Mouse (Mus musculus) forebrain, postnatal 0 days (tissue): ENCODE measurements at regions not wholly inside any gene's neighbourhood (a gene's known extent, or its start where the extent isn't known, plus 50 kb on each side); places are given as distances from the start of the nearest gene placed in this dataset.

ENCODE experiments used
- ATAC-seq: fragments of 200-750 bp; cut with Nextera tagmentation; 2 replicates; pipeline ENCODE4 v1.8.0; 2017; ENCODE audit warnings: mild to moderate bottlenecking, moderate library complexity
- DNase-seq: peaks from one replicate; pipeline ENCODE4 v3.0.0-alpha.2; 2015
- H3K27ac ChIP-seq: fragments of 300-500 bp; sonication (generic); 2 replicates; pipeline ENCODE4 v1.5.1; 2014; ENCODE audit warnings: low read depth, mild to moderate bottlenecking, antibody characterized with exemption, low read length, moderate library complexity, mixed read lengths
- H3K27me3 ChIP-seq: fragments of 300-500 bp; sonication (generic); 2 replicates; pipeline ENCODE4 v1.6.1; 2014; ENCODE audit warnings: mild to moderate bottlenecking, low read length, mixed read lengths; ENCODE audit not compliant: insufficient read depth
- H3K36me3 ChIP-seq: fragments of 300-500 bp; sonication (generic); 2 replicates; pipeline ENCODE4 v1.6.1; 2014; ENCODE audit warnings: mild to moderate bottlenecking, moderate library complexity; ENCODE audit not compliant: insufficient read depth
- H3K4me1 ChIP-seq: fragments of 300-500 bp; sonication (generic); 2 replicates; pipeline ENCODE4 v1.6.1; 2014; ENCODE audit warnings: antibody characterized with exemption; ENCODE audit not compliant: insufficient read depth
- H3K4me2 ChIP-seq: fragments of 300-500 bp; sonication (generic); 2 replicates; pipeline ENCODE4 v1.6.1; 2014; ENCODE audit warnings: low read depth, mild to moderate bottlenecking, moderate library complexity
- H3K4me3 ChIP-seq: fragments of 300-500 bp; sonication (generic); 2 replicates; pipeline ENCODE4 v1.5.1; 2014; ENCODE audit warnings: low read depth, low read length, mixed read lengths
- H3K9ac ChIP-seq: fragments of 300-500 bp; sonication (generic); 2 replicates; pipeline ENCODE4 v1.6.1; 2014; ENCODE audit warnings: mild to moderate bottlenecking
- H3K9me3 ChIP-seq: fragments of 300-500 bp; sonication (generic); 2 replicates; pipeline ENCODE4 v1.6.1; 2016; ENCODE audit warnings: low read length
- CTCF ChIP-seq: sonication (generic); IDR thresholded peaks from 2 replicates; pipeline ENCODE4 v1.5.1; 2016; ENCODE audit warnings: antibody characterized with exemption, control low read depth, low read depth
- WGBS: fragments of 180-500 bp; shearing (Covaris S2); extraction: QIAGEN DNeasy Blood & Tissue Kit; methylation state at CpG from one replicate; pipeline ENCODE4 v1.1.7; 2014; 5-methylcytosine and 5-hydroxymethylcytosine counted together

DNA sequence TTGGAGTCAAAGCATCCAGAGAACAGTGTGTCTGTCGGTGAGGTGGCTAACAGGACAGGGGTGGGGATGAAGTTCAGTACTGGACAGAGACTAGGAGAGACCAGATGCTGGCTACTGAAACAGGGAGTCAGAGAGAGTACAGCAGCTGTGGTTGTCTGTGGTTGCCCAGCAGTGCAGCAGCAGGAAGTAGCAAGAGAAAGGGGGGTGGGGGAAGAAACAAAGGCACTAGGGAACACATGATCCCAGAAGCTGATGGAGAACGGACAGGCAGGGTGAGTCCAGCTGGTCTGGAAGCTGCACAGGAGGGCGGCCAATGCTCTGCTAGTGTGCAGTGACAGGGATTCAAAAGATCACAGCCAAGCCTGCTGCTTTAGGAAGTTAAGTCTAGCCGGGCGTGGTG is 115.7 kb upstream of the Prr23a1 start:
- Histone ChIP-seq H3K27me3 (no peaks in the 10 kb centered on the region), H3K4me2 (no peak overlapping the region), H3K4me1 (no peaks in the 10 kb centered on the region), H3K4me3 (no peak overlapping the region), H3K36me3 (no peaks in the 10 kb centered on the region), H3K9me3 (no peaks in the 10 kb centered on the region), H3K27ac (no peak overlapping the region), H3K9ac (no peak overlapping the region)
- TF ChIP-seq CTCF, result no peak
- DNase-seq, result no peak
- WGBS, result 58% methylated on average over 5 of the region's 5 CpGs
- ATAC-seq, result no peak

DNA sequence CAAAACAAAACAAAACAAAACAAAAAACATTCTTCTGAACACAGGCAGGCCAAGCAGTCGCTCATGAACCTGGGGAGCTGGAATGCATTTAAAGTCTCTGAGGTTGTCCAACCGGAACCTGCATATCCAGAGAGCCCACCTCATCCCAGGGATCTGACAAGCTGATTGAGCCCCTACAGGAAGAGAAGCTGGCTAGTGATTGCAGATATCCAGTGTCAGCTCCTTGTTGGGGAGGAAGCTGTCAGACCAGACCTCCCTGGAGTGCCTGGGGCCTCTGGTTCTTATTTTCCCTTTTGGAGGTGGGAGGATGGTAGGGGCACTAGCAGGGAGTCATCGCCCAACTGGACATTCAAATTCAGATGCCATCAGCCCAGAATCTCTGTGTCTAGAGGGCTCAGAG is 119.4 kb upstream of the Prr23a1 start:
- Histone ChIP-seq H3K4me3 (no peak overlapping the region), H3K9ac (no peak overlapping the region), H3K27me3 (no peaks in the 10 kb centered on the region), H3K9me3 (no peaks in the 10 kb centered on the region), H3K4me1 (no peaks in the 10 kb centered on the region), H3K4me2 (no peak overlapping the region), H3K27ac (no peak overlapping the region), H3K36me3 (no peaks in the 10 kb centered on the region)
- TF ChIP-seq CTCF, result no peak
- WGBS, result 86% methylated on average over 3 of the region's 3 CpGs
- no peak for DNase-seq
- ATAC-seq, result no peak

DNA sequence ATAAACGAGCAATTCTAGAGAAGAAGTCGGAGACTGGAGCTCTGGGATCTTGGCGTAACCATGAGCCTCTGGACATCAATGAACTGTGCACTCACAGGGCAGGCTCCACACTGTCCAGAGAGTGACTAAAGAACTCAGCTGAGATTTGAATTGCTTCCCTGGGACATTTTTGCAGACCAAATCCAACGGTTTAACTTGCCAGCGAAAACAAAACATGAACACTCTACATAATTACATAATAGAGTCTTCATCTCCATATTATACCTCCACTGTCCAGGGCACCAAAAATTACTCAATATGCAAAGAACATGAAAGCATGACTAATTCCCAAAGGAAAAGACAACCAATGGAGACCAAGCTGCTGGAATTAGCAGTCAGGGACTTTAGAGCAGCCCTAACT is 119.9 kb upstream of the Mrps22 start:
- H3K27ac ChIP-seq, result no peak overlapping the region
- H3K9me3 ChIP-seq, result no peaks in the 10 kb centered on the region
- no peak for TF ChIP-seq CTCF
- no peak overlapping the region for H3K4me2 ChIP-seq
- H3K9ac ChIP-seq, result no peak overlapping the region
- no peaks in the 10 kb centered on the region for H3K36me3 ChIP-seq
- H3K4me1 ChIP-seq, result no peaks in the 10 kb centered on the region
- 87% methylated on average over 5 of the region's 5 CpGs for WGBS
- no peaks in the 10 kb centered on the region for H3K27me3 ChIP-seq
- no peak overlapping the region for H3K4me3 ChIP-seq
- DNase-seq (no peak), ATAC-seq (no peak)

GRCm38 (mm10) chr9:98717701-98718270 is 116.3 kb upstream of the Mrps22 start:
- 83% methylated on average over 11 of the region's 11 CpGs for WGBS
- H3K27me3 ChIP-seq, result no peaks in the 10 kb centered on the region
- no peaks in the 10 kb centered on the region for H3K36me3 ChIP-seq
- H3K27ac ChIP-seq, result no peak overlapping the region
- H3K9me3 ChIP-seq, result no peaks in the 10 kb centered on the region
- H3K4me2 ChIP-seq, result no peak overlapping the region
- no peak for TF ChIP-seq CTCF
- ATAC-seq (no peak), DNase-seq (no peak)
- no peak overlapping the region for H3K9ac ChIP-seq
- H3K4me1 ChIP-seq, result no peaks in the 10 kb centered on the region
- H3K4me3 ChIP-seq, result no peak overlapping the region

DNA sequence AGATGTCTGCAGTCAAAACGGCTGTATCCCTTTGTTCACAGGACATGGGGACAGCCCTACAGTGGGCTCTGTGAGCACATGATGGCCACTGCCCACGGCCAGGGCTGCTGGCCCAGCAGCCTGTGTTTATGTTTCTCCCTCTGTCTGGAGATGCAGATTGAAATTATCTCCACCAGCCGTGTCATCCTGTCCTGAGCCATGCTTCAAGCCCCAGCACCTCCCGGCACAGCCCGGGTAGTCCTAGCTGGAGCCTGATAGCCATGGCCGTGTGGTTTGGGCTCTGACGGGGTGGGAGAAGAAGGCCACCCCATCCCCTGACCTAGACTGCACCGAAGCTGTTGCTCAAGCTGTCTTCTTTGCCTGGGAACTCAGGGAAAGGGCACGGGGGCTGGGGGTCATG is 113.2 kb upstream of the Mrps22 start:
- TF ChIP-seq CTCF, result no peak
- H3K4me3 ChIP-seq, result no peak overlapping the region
- H3K9me3 ChIP-seq, result no peaks in the 10 kb centered on the region
- H3K27me3 ChIP-seq, result no peaks in the 10 kb centered on the region
- ATAC-seq, result no peak
- WGBS, result 88% methylated on average over 9 of the region's 9 CpGs
- no peaks in the 10 kb centered on the region for H3K4me1 ChIP-seq
- H3K36me3 ChIP-seq, result no peaks in the 10 kb centered on the region
- no peak for DNase-seq
- H3K4me2 ChIP-seq, result no peak overlapping the region
- H3K27ac ChIP-seq, result no peak overlapping the region
- no peak overlapping the region for H3K9ac ChIP-seq

DNA sequence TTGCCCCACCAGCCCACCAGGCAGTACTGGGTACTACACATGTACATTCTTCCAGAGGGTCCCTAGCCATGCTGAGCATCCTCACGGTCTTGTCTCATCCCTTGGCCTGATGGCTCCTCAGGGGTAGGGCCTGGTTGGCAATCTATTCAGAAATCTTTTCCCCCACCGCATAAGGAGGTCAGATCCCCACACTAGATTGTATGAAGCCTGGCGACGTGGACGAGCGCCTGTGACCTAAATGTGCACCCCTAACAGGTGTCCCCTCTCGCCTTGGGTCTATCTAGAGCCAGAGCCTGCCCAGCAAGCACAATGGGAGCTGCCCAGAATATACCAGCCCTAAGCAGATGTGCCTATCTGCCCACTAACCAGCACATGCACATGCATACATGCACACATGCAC is 111.4 kb upstream of the Mrps22 start:
- H3K27me3 ChIP-seq, result no peaks in the 10 kb centered on the region
- no peak overlapping the region for H3K27ac ChIP-seq
- TF ChIP-seq CTCF, result no peak
- no peak overlapping the region for H3K9ac ChIP-seq
- WGBS, result 93% methylated on average over 7 of the region's 7 CpGs
- DNase-seq, result no peak
- H3K4me2 ChIP-seq, result no peak overlapping the region
- no peaks in the 10 kb centered on the region for H3K9me3 ChIP-seq
- ATAC-seq, result no peak
- no peaks in the 10 kb centered on the region for H3K36me3 ChIP-seq
- no peak overlapping the region for H3K4me3 ChIP-seq
- no peaks in the 10 kb centered on the region for H3K4me1 ChIP-seq

DNA sequence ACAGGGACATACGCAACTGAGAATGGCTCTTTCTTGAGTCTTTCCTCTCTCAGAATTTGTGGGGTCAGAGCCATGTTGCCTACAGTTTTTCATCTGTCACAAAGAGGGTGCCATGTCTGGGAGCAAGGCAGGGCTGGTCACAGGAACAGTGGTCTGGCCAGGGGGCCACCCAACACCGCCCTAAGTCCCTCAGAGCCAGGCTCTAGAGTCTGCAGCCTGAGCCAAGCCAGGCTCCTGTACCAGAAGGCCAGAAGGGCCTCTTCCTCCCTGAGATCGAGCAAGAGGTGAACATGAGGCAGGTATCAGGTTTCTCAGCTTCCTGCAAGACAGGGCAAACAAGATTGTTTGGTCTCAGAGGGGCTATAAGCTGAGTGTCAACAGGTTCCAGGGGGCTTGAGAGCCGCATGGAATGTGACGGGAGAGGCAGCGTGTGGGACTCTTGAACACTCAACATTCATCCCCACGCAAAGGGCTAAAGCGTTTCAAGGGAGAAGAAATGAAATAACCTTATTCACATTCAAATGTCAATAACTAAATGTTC is 110.6 kb upstream of the Mrps22 start:
- Histone ChIP-seq H3K36me3 (no peaks in the 10 kb centered on the region), H3K9ac (no peak overlapping the region), H3K4me2 (no peak overlapping the region), H3K9me3 (no peaks in the 10 kb centered on the region), H3K27me3 (no peaks in the 10 kb centered on the region), H3K27ac (no peak overlapping the region), H3K4me3 (no peak overlapping the region), H3K4me1 (no peaks in the 10 kb centered on the region)
- 86% methylated on average over 8 of the region's 8 CpGs for WGBS
- TF ChIP-seq CTCF, result no peak
- no peak for DNase-seq
- no peak for ATAC-seq
